Mouse (Mus musculus) thymus, postnatal 0 days (tissue): ENCODE results near the gene Plppr2. TPM values are rescaled to one million over a fixed set of nuclear protein-coding genes. Genes with fewer than 3 reads are reported as not detected.
A peak's percentile ranks its signal among the peaks of the same experiment; 100 is the strongest.

Experiments used
- DNase-seq: peaks from one replicate; pipeline ENCODE4 v3.0.0-alpha.2; 2015; ENCODE audit warnings: low spot score
- polyA plus RNA-seq: library from polyadenylated mRNA; unstranded; fragments of >200 nt; fragmentation: Nextera tagmentation; extraction: Ambion mirVana; gene quantifications from 2 replicates; pipeline ENCODE4 v1.2.1, GENCODE M21; 2015

Gene Plppr2
- polyA plus RNA-seq = 0.36 and 0.51 TPM in 2 replicates

GRCm38 (mm10) chr9:21936692-21937570, at the start of gene Plppr2:
Gene Plppr2, plus strand, starts transcription at chr9:21937033.
- peak; percentile 89 for DNase-seq

GRCm38 (mm10) chr9:21889229-21889628, 47.6 kb upstream of the Plppr2 start:
- no peak for DNase-seq

GRCm38 (mm10) chr9:21901223-21901820, 35.5 kb upstream of the Plppr2 start:
- peak; percentile 75 for DNase-seq

- DNase-seq = no peak
These were observed 32.8 kb upstream of the Plppr2 start for GRCm38 (mm10) chr9:21904031-21904430.

DNA sequence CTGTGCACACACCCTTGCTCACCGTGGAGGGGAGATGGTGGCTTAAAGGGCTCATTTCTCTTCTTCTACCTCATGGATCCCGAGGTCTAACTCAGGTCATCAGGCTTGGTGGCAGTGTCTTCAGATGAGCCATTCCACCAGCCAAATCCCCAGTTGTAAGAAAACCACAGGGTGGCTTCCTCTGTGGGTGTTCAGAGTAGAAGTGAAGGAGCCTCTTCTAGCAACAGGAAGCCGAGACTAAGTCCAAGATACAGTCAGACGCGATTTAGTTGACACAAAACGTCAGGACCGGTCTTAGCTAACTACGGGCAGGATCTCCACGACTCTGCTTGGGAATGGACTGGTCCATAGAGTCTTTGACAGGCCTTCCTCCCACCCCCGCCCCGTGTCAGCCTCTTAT, 28.6 kb upstream of the Plppr2 start:
- DNase-seq = peak; percentile 31

GRCm38 (mm10) chr9:21909474-21910223, 27.2 kb upstream of the Plppr2 start:
- DNase-seq = peak; percentile 22

- DNase-seq = no peak
These were observed 19.9 kb upstream of the Plppr2 start for GRCm38 (mm10) chr9:21916851-21917492.

DNA sequence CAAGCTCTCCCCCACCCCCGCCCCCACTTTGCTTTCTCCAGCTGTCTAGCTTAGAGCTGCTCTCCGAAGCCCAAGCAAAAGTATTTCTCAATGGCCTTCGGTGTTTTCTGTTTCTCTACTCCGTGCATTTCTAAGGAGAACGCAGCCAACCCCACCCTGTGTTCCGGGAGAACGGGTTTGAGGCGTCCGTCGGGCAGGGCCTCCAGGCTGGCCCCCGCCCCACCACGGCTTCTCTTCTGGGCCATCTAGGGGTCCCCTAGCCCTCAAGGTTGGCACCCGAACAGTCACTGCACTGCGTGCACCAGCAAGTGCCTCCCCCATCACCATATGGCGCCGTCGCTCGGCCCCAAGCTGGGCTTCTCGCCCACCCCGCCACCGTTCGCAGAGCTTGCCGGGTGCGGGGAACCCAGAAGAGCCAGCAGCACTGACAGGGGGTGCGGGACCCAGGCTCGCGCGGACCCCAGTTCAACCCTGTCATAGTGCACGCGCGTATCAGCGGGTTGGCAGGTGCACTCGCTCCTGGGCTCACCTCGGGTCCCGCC, 19.3 kb upstream of the Plppr2 start:
- DNase-seq = no peak

DNA sequence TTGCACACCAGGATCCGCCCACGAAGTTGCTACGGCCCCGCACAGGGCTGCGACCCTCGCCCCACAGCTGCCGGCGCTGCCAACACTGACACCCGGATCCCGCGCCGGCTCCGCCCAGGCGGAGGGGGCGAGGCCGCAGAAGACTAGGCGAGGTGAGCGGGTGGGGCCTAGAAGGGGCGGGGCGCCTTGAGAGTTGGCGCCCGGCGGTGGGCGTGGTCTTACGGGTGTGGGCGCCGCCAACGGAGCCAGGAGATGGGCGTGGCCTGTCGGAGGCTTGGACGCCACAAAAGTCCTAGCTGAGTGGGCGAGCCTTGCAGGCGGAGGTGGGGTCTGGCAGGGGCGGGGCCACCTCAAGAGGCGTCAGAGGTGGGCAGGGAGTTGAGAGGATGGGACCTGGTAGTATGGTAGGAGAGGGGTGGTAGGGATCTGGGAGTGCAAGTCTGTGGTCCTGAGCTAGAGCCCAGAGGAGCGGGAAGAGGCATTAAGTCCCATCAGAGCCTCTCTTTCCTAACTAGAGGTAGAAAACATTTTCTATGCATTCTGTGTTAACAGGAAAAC, 18.7 kb upstream of the Plppr2 start, which contains the start of gene Rab3d:
Gene Rab3d (minus strand): TSS at position 158 of the 558 bp plus-strand sequence.
- peak; percentile 98 for DNase-seq

DNA sequence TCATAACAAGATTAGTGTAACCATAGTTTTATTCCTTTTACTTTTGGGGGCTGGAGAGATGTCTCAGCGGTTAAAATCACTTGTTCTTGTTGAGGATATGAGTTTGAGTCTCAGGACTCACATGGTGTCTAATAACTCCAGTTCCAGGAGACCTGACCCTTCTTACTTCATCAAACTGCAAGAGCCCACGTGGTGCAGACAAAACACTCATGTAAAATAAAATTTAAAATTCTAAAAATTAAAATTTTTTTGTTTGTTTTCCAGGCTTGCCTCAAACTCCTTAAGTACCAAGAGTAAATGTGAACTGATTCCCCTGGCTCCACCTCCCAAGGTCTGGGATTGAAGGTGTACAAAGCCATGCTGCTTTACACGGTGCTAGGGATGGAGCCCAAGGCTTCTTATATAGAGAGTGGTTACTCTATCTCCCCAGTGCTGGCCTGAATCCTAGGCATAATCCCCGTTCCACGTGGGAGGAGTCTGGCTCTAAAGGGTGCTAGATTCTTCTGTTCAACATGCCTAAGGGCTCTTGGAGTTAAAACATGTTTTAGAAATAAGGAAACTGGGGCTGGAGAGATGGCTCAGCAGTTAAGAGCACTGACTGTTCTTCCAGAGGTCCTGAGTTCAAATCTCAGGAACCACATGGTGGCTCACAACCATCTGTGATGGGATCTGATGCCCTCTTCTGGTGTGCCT, 18.0 kb upstream of the Plppr2 start:
- DNase-seq = no peak

DNA sequence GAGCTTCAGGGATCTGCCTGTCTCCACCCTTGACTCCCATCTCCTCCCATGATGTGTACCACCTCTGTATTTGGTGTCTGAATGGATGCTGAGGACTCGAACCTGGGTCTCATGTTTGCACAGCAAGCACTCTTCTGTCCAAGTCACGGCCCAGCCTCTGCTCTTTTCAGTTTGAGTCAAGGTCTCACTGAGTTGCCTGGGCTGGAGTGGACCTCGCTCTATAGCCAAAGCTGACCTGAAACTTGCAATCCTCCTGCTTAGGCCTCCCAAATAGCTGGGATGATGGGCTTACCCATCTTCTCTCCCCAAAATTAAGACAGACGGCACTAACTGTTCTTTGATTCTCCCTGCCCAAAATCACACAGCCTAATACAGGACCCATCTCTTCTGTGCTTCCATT, 13.8 kb upstream of the Plppr2 start:
- no peak for DNase-seq

GRCm38 (mm10) chr9:21923490-21924098, 13.2 kb upstream of the Plppr2 start:
- DNase-seq = no peak

GRCm38 (mm10) chr9:21924099-21924493, 12.7 kb upstream of the Plppr2 start:
- no peak for DNase-seq

GRCm38 (mm10) chr9:21925034-21925433, 11.8 kb upstream of the Plppr2 start:
- no peak for DNase-seq

DNA sequence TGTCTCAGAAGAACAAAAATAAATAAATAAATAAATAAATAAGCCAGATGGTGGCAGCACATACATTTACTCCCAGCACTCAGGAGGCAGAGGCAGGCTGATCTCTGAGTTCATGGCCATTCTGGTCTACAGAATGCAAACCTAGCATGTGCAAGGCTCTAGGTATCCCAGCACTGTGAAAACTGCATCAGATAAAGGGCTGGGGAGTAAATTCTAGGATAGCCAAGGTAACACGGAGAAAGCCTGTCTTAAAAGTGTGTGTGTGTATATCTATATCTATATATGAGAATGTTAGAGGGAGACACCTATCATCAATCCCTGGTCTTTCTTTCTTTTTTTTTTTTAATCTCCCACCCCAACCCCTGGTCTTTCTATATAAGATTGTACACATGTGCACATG, 11.3 kb upstream of the Plppr2 start:
- no peak for DNase-seq

DNA sequence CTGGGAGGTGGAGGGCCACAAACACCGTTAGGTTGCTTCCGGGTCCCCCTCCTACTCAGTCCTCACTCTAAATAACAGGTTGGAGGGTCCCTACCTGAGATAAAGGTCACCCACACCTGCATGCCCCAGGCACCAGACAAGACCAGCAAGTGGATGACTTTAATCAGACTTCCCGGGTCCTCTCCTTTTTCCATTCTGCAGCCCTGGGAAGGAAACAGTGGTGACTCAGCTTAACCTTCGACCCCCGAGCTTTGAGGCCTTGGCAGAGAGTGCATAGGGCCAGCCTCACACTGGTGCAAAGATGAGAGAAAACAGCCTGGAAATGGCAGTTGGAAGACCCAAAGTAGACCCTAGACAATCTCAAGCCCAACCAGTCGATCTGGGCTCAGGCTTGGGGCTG, 10.7 kb upstream of the Plppr2 start:
- DNase-seq = no peak

GRCm38 (mm10) chr9:21926784-21927183, 10.0 kb upstream of the Plppr2 start:
- DNase-seq = no peak

- DNase-seq = peak; percentile 41
These were observed 9.6 kb upstream of the Plppr2 start, which contains the start of the genes Ccdc159 and Tmem205 for GRCm38 (mm10) chr9:21927208-21927753. Gene Ccdc159, plus strand, starts transcription at chr9:21927471. Gene Tmem205, minus strand, starts transcription at chr9:21927556.

GRCm38 (mm10) chr9:21929208-21929607, 7.6 kb upstream of the Plppr2 start:
- no peak for DNase-seq
